Mouse (Mus musculus): ENCODE measurements around the gene 9130204L05Rik.

9130204L05Rik gene

GRCm38 (mm10) chr3:91090703-91091102 lies at the start of gene 9130204L05Rik:
TSS of gene 9130204L05Rik (minus strand) at chr3:91090803.
- in situ Hi-C loops (cut with MboI, MseI) = no loop called here

GRCm38 (mm10) chr3:91108696-91109095 lies 18.1 kb upstream of the 9130204L05Rik start:
- in situ Hi-C loops (cut with MboI, MseI) = no loop called here

- in situ Hi-C loops (cut with MboI, MseI) = no loop called here
These were observed 31.4 kb downstream of the 9130204L05Rik start for GRCm38 (mm10) chr3:91059211-91059610.

GRCm38 (mm10) chr3:91052654-91053053 lies 37.9 kb downstream of the 9130204L05Rik start:
- in situ Hi-C loops (cut with MboI, MseI) = no loop called here

All from regulatory T cell (primary cell).